Comparison of ENCODE assay signal across 17 mouse cellular contexts in the genomic region with DNA sequence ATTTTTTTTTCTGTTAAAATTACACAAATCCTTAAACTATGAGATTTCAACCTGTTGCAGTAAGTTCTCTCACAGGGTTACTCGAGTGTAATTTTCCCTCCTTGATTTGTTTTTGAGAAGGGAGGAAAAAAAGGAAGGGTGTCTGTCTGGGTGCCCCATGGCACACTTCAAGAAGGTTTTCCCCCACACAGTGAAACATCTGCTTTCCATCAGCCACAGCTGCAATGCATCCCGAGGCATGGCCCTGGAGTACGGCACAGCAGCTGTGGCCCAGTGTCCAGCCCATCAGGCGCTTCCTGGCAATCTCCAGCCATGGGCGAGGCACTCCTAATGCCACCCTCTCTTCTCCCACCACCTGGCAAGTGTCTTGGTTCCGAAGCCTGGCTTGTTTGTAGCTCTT.
DNase-seq lines count a peak whose midpoint lies in the region; ATAC-seq and TF ChIP-seq lines count a peak whose summit lies in the region.
"Had no signal": no experiment of that assay in that cellular context is flagged by ENCODE, and none has a peak within 500 bp of the region (broad histone marks: within the 10 kb centered on the region; RNA-seq: fewer than 3 reads in every experiment).

No protein-coding gene starts in this region.

- no peaks in the 10 kb centered on the region for H3K36me3 ChIP-seq in lung, embryonic 14.5 days (ENCODE audit: insufficient read depth)
- no peaks in the 10 kb centered on the region for H3K36me3 ChIP-seq in limb, embryonic 14.5 days (ENCODE audit: control insufficient read depth, insufficient read depth, low read length)
- H3K36me3 ChIP-seq: embryonic facial prominence, embryonic 13.5 days; limb, embryonic 15.5 days had no signal

- no peaks in the 10 kb centered on the region; the same call in 1 of the 2 replicates for H3K4me1 ChIP-seq in lung, embryonic 14.5 days (ENCODE audit: insufficient read depth)
- no peaks in the 10 kb centered on the region for H3K4me1 ChIP-seq in lung, adult 2 months (ENCODE audit: control insufficient read depth, insufficient read depth, low read length)
- H3K4me1 ChIP-seq in limb, embryonic 14.5 days (ENCODE audit: control insufficient read depth, insufficient read depth, low read length): peaks cover 3% of the 10 kb centered on the region; the same call in 1 of the 2 replicates
- H3K4me1 ChIP-seq: limb, embryonic 15.5 days had no signal

- H3K9ac ChIP-seq in lung, embryonic 14.5 days: no peak overlapping the region
- H3K9ac ChIP-seq in limb, embryonic 14.5 days (ENCODE audit: low read depth, low read length, severe bottlenecking): no peak overlapping the region
- H3K9ac ChIP-seq: embryonic facial prominence, embryonic 13.5 days; forebrain, embryonic 13.5 days; limb, embryonic 15.5 days had no signal

- WGBS in lung, embryonic 14.5 days: 21% methylated on average over 6 of the region's 6 CpGs
- 45% methylated on average over 6 of the region's 6 CpGs for WGBS in lung, adult 2 months
- 20% methylated on average over 6 of the region's 6 CpGs for WGBS in limb, embryonic 14.5 days

- no peak overlapping the region for H3K4me3 ChIP-seq in lung, embryonic 14.5 days (ENCODE audit: low read depth, low read length)
- H3K4me3 ChIP-seq in lung, adult 2 months (replicated peaks; ENCODE audit: extremely low read depth, low read depth, low read length): no peak overlapping the region
- H3K4me3 ChIP-seq in limb, embryonic 14.5 days (replicated peaks; ENCODE audit: low read length): no peak overlapping the region
- H3K4me3 ChIP-seq in layer of hippocampus, adult 2 months: no peak overlapping the region
- H3K4me3 ChIP-seq: embryonic facial prominence, embryonic 13.5 days; forebrain, embryonic 13.5 days; gastrocnemius, adult 2 months; limb, embryonic 15.5 days had no signal

- TF ChIP-seq POLR2A in lung, adult 2 months (IDR thresholded peaks at IDR 0.05; ENCODE audit: borderline replicate concordance, extremely low read depth, low read depth, low read length): no peak
- TF ChIP-seq POLR2A in limb, embryonic 14.5 days (IDR thresholded peaks at IDR 0.05; ENCODE audit: borderline replicate concordance, extremely low read depth, insufficient read depth, insufficient read length): no peak

- no peak for TF ChIP-seq CTCF in lung, embryonic 14.5 days (IDR thresholded peaks at IDR 0.05; ENCODE audit: low read depth)
- no peak for TF ChIP-seq CTCF in lung, adult 2 months (IDR thresholded peaks at IDR 0.05; ENCODE audit: insufficient read depth, low read length)
- TF ChIP-seq CTCF in layer of hippocampus, adult 2 months (conservative IDR thresholded peaks at IDR 0.05): no peak

- H3K27me3 ChIP-seq in lung, embryonic 14.5 days (ENCODE audit: insufficient read depth, low read length): no peaks in the 10 kb centered on the region
- H3K27me3 ChIP-seq in limb, embryonic 14.5 days (ENCODE audit: control insufficient read depth, insufficient read depth, low read length): no peaks in the 10 kb centered on the region
- H3K27me3 ChIP-seq: CH12.LX; embryonic facial prominence, embryonic 13.5 days; forebrain, embryonic 13.5 days; limb, embryonic 15.5 days had no signal

- no peak overlapping the region for H3K4me2 ChIP-seq in lung, embryonic 14.5 days
- H3K4me2 ChIP-seq in limb, embryonic 14.5 days (replicated peaks; ENCODE audit: low read depth, low read length, severe bottlenecking): no peak overlapping the region
- H3K4me2 ChIP-seq: embryonic facial prominence, embryonic 13.5 days; forebrain, embryonic 13.5 days; limb, embryonic 15.5 days had no signal

- no peak overlapping the region for H3K27ac ChIP-seq in lung, embryonic 14.5 days (ENCODE audit: low read depth)
- H3K27ac ChIP-seq in limb, embryonic 14.5 days (replicated peaks; ENCODE audit: low read depth, low read length): no peak overlapping the region
- H3K27ac ChIP-seq in layer of hippocampus, adult 2 months: no peak overlapping the region
- H3K27ac ChIP-seq: embryonic facial prominence, embryonic 13.5 days; forebrain, embryonic 13.5 days; gastrocnemius, adult 2 months; limb, embryonic 15.5 days had no signal

- ATAC-seq in lung, embryonic 14.5 days (ENCODE audit: insufficient read depth): peak; percentile 81; the same call in 1 of the 2 replicates
- ATAC-seq in limb, embryonic 14.5 days (ENCODE audit: low FRiP score, low read depth): no peak; the same call in 1 of the 2 replicates
- ATAC-seq: forebrain, embryonic 13.5 days; midbrain, embryonic 16.5 days had no signal

- DNase-seq in lung, embryonic 14.5 days: peak; percentile 70
- no peak for DNase-seq in lung, adult 2 months
- peak; percentile 44 for DNase-seq in adipocyte (ENCODE audit: low spot score)
- DNase-seq in embryo, embryonic 11.5 days (ENCODE audit: low read depth, low spot score): peak; percentile 30
- DNase-seq in limb, embryonic 14.5 days (ENCODE audit: low spot score): peak; percentile 29
- no peak for DNase-seq in thymus, adult 18-20 months
- no peak for DNase-seq in layer of hippocampus, adult 2 months (ENCODE audit: low spot score in 2 of 2)
- DNase-seq: adrenal gland, adult 2 months; cerebellum, adult 8-10 months; gastrocnemius, adult 2 months; heart, adult 18-20 months; kidney, postnatal 25 days had no signal

- H3K9me3 ChIP-seq in lung, embryonic 14.5 days (ENCODE audit: low read depth, low read length): no peaks in the 10 kb centered on the region
- no peaks in the 10 kb centered on the region for H3K9me3 ChIP-seq in limb, embryonic 14.5 days (ENCODE audit: control insufficient read depth, low read length)
- H3K9me3 ChIP-seq: embryonic facial prominence, embryonic 13.5 days; forebrain, embryonic 13.5 days; limb, embryonic 15.5 days had no signal

Comparison
In these comparisons a context has a peak if more than half of its experiments do, and no peak if none do; other contexts are left out.
1. DNase-seq: peak in lung, embryonic 14.5 days (single experiment), adipocyte (single experiment), embryo, embryonic 11.5 days (single experiment) and limb, embryonic 14.5 days (single experiment); none in lung, adult 2 months (single experiment), thymus, adult 18-20 months (0 of 2) and layer of hippocampus, adult 2 months (0 of 2).